Mouse (Mus musculus): Measurements from ENCODE around the gene Ccr7.

The Ccr7 gene

DNA sequence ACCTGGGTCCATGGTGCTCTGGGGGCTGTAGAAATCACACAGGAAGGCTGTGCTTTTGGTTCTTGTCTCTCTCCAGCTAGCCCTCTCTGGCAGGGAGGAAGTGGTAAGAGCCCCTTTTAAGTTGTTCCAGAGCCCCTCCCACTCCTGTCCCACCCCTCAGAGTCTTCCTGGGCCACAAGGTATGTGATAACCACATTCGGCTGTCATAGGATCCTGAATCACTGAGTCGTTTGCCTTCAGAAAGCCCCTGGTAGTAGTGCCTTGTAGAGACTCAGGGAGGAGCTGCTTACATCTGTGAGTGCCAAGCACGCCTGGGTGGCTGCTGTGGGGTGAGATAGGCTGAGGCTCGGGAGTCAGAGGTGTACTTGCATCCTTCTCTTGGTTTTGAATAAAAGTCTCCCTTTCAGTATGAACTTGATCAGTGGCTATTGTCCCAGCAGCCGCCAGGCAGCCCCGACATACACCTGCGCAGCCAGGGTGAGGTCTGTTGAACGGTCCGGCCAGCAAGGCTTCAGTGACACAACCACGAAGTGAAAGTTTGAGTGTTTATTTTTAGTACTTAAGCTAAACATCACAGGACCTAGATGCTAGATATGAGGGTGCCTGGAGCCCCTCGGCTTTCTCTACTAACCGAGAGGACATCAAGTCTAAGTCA lies at the start of gene Ccr7:
TSS of gene Ccr7 (minus strand) at position 91 of the 655 bp plus-strand sequence.
- no peak for DNase-seq (ENCODE audit: low spot score in 2 of 2)

DNA sequence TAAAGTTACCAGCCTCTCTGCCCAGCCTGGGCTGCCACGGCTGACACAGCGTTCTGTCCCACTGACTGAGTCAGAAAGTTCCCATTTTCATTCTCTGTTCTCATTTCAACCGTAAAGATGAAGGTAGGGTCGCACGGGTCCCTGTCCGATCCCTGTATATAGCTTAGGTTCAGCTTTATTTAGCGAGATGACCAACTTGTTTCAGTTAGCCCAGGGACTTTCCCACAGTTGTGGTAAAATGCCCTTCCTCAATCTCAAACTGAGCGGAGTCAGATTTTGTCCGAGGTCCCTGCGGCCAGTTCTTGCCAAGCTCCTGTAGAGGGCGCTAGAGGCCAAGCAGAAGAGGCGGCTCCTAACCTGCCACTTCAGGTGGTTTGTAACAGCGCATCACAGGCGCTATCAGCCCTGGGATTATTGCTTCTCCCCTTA lies 34.3 kb upstream of the Ccr7 start:
- DNase-seq (ENCODE audit: low spot score in 2 of 2) = peak in 1 of 2 experiments; percentile 33

DNA sequence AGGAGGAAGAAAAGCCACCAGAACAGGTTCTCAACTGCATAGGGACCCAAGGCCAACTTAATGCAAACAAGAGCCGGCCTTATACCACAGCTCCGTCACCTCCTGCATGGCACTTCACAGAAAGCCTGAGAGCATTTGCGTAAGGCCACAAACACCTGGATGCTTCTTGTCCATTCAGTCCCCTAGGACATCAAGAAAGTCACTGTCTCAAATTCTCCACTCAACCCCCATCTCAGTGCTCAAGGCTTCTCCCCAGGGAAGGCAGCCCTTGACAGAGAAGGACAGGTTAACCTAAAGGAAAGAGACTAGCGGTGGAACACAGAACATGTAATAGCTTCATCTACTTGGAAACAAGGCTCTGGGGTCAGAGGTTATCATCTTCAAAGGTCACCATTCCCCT lies 32.5 kb upstream of the Ccr7 start:
- no peak for DNase-seq (ENCODE audit: low spot score in 2 of 2)

DNA sequence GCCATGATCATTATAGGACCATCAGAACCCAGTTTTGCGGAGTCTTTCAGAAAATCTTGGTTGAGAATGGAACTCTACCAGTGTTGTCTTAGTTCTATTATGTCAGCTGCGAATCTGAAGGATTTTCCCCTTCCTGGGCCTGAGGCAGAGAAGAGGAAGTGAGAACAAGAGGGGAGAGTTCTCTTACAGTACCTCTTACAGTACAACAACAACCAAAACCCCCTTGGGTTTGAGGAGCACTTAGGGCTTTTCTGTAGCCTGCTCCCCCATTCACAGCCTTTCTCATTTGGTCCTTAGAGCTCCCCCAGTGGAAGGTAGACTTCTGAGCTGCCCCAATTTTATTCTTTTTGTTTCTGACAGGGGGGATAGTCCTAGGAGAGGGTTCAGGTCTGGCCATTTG lies 32.0 kb upstream of the Ccr7 start:
- no peak for DNase-seq (ENCODE audit: low spot score in 2 of 2)

DNA sequence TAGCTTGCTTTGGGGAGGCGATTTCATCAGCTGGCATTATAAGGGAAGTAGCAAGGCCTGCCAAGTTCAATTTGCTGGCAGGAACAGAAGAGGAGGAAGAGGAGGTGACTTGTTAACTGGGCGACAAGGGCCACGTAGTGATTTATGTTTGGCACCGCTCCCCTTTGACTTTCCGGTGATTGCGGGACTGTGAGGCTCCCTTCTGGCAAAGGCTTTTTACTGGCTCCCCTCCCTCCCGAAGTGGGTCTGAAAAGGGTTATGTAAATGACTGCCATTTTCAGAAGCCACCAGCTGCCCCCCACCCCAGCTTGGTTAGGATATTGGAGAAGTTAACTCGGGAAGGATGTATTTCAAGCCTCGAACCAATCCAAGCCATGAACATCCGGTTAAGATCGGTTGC lies 27.7 kb upstream of the Ccr7 start:
- no peak for DNase-seq (ENCODE audit: low spot score in 2 of 2)

DNA sequence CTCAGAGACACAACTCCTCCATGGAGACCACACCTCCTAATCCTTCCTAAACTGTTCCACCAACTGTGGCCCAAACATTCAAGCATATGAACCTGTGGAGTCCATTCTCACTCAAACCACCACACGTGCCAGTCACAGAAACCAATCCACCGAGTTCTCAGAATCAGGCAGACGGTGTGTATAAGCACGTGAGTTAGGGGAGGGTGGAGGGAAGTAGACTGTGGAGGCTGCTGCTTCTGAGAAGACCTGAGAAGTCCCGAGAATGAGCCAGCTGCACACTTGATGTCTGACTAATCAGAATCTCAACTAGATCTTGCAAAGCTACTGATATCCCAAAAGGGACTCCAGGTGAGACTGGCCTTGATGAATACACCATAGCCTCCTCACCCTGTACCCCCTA lies 25.2 kb upstream of the Ccr7 start:
- no peak for DNase-seq (ENCODE audit: low spot score in 2 of 2)

DNA sequence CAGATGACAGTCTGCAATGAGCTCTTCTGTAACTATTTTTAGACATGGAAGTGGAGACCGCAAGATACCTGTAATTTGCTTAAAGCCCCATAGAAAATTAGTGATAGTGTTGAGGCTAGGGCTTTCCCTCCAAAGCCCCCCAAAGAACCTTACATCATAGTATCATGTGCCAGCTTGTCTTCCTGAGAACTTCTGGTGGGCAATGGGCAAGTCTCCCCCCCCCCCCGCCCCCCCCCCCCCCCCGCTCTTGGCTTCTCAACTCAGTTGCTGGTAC lies 23.0 kb upstream of the Ccr7 start:
- no peak for DNase-seq (ENCODE audit: low spot score in 2 of 2)

DNA sequence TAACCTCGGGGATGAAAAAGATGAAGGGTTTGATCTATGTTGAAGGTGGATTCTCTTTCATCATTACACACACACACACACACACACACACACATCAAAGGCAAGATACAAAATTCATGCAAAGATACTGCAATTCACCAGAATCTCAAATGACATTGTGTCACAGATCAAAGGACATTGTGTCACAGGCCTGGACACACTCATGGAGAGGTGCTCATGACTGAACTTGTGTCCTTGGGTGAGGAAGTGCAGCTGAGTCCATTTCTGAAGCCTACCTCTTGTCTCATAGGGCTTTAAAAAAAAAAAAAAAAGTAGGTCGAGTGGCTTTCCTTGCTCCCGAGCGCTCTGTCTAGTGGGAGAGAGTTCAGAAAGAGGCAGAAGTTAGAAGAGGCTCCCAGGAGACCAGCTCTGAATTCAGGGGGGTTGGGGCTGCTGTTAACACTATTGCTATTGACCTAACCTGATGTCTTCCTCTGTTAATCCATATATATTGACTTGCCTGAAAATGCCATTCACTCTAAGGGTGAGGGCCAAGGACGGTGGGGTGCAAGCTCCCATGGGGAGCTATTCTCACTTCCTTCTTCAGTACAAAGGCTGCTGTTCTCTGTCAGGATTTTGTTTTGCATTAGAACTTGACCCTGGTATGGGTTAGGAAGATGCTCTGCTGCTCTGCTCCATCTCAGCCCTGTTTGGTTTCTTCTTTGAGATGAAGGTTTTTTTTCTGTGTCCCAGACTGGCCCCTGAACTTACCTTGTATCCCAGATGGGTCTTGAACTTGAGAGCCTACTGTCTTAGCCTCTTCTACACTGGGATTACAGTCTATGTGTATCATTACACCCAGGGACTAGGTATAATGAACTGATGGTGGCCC lies 22.4 kb upstream of the Ccr7 start:
- DNase-seq (ENCODE audit: low spot score in 2 of 2) = no peak

DNA sequence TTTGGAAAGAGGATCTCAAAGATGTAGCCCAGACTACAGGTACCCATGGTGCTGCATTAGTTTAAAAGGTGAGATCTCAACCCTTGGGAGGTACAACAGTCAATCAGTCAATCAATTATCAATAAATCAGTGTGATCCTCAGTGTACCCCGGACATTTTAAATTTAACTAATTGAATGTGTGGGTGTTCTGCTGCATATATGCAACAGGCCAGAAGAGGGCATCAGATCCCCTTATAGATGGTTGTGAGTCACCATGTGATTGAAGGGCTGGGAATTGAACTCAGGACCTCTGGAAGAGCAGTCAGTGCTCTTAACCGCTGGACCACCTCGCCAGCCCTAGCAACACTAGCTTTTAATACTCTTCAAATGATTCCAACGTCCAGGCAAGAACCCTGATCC lies 17.1 kb upstream of the Ccr7 start:
- DNase-seq (ENCODE audit: low spot score in 2 of 2) = no peak

DNA sequence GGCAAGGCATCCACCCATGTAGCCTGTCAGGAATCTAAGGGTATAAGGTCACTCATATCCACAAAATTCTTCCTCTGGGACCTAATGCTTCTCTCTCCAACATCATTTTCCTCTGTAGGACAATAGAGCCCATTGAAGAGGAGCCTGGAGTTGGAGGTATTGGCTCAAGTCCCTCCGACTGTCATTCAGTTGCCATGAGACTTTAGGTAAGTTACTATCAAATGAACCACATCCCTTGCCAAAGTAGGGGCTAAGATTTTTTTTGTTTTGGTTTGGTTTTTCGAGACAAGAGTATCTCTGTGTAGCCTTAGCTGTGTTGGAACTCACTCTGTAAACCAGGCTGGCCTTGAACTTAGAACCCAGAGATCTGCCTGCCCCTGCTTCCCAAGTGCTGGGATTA lies 16.6 kb upstream of the Ccr7 start:
- DNase-seq (ENCODE audit: low spot score in 2 of 2) = no peak

DNA sequence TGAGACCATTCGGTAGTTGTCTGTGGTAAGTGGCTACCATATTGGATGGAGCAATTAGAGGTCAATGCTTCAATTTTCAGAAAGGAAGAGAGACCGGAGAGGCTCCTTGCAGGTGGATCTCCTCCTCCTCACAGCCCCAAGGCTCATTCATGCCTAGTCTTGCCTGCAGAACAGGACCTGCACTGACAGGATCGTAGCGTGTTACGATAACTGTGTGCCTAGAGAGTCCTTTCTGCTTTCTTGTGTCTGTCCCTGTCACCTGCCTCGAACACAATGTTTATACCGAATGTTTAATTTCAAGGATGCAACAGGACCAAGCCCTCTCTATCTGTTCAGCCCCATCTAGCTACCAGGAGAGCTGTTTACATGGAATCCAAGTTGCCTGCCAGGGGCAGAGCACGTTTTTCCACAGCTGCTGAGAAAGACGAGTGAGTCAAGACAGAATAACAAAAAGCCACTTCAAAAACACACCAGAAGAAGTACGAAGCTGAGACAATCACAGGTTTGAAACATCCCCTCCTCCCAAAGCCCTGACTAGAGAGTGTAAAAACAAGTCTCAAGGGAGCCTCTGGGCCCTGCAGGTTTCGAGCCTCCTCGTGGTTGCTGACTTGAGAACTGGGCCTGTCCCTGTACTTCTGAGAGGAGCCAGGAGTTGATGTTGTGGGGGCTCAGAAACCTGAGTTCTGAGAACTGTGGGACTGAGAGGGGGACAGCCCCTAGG lies 15.8 kb upstream of the Ccr7 start:
- DNase-seq (ENCODE audit: low spot score in 2 of 2) = no peak

DNA sequence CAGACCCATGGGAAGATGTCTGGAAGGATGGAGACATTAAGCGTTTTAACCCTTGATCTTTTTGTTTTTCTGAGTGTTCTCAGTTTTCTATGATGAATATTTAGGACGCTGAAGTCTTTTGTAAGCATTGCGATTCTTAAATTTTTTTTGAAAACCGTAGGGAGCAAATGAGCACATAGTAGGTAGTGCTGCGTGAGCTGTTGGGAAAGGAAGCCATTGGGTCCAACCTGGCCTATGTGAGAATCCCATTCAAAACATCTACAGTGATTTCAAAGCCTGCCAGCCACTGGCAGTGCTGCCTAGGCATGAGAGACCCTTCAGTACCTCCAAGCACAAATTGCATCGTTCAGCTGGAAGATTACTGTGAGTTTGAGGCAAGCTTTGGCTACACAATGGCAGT lies 15.1 kb upstream of the Ccr7 start:
- DNase-seq (ENCODE audit: low spot score in 2 of 2) = no peak

DNA sequence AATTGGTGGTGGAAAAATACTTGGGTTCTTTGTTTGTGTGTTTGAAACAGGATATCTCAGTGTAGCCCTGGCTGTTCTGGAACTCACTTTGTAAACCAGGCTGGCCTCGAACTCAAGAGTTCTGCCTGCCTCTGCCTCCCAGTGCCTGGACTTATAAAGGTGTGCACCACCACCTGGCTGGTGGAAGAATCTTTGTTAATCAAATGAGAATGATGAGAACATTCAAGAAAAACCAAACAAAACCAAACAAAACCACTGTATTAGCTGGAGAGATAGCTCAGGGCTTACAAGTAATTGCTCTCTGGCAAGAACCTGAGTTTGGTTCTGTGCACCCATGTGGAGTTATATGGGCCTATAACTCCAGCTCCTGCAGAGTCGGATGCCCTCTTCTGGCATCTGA lies 14.6 kb upstream of the Ccr7 start:
- no peak for DNase-seq (ENCODE audit: low spot score in 2 of 2)

DNA sequence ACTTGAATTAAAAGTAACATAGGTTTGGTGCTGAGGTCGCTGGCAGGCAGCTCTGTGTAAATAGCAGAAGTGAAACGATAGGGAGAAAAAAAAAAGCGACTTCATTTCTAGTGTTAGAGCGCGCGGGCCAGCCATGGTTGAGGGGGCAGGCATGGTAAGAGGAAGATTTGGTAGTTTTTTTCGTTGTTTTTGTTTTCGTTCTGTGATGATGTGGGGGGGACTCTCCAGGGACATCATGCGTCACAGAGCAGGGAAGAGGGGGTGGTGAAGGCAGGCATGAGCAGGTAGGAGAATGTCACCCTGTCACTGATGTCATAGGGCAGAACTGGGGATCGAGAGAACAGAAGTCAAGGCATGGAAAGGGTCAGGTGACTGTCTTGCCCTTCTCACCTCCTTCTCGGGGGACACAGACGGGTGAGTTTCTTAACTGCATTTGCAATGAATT lies 13.2 kb upstream of the Ccr7 start:
- no peak for DNase-seq (ENCODE audit: low spot score in 2 of 2)

DNA sequence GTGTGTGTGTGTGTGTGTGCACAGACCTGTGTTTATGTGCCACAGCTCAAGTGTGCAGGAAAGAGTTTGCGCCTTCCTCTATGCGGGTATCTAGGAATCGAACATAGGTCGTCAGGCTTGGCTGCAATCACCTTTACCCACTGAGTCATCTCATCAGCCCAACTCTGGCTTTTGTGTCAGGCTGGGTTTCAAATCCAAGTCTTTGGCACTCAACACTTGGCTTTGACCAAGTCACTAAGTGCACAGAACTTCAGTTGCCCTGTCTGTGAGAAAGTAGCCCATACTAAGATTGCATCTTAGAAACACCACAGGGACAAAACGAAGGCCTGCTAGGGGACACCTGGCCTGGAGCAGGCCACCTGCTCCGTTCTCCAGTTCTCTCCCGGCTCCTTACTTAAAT lies 12.7 kb upstream of the Ccr7 start:
- DNase-seq (ENCODE audit: low spot score in 2 of 2) = no peak

DNA sequence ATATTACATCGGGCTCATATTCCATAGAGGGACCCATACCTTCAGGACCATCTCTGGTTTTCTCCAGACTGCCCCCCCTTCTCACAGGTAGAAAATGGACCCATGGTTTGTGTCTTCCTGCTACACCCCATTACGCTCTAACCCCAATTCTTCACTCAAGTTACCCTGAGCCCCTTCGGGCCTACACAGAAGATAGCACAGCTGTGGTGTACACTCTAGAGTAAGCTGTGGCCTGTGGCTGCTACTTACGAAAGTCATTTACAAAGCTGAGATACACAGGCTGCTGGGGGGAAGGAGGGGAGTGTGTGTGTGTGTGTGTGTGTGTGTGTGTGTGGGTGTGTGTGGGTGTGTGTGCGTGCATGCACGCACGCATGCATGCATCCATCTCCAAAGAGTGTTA lies 11.4 kb upstream of the Ccr7 start:
- no peak for DNase-seq (ENCODE audit: low spot score in 2 of 2)

DNA sequence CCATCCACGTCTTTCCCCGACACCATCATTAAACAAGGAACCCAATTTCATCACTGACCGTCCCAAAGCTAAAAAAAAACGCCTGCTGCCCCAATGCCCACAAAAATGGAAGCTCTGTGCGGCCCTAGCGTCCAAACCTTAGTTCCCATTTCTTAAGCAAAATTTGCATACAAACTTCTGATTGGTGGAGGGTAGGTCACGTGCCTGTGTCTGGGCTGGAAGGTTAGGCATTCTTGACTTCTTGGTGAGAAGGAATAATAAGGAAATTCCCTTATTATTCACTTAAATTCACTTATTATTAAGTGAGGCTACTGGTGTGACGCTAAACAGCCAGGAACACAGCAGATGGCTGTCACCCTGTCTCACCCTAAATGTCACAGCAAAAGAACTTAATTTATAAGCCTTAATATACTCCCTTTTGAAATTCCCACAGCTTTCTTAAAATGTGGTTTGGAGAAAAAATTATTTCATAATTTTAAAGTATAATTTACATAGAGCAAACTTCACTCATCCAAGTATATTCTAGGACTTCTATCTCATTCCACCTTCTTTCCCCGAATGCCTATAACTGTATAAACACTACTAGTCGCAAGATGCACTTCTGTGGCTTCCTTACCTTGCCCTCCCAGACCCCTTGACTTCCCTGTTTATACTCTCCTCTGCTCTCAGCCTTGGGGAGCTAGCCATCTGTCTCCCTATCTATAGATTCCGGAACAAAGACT lies 10.3 kb upstream of the Ccr7 start:
- no peak for DNase-seq (ENCODE audit: low spot score in 2 of 2)

DNA sequence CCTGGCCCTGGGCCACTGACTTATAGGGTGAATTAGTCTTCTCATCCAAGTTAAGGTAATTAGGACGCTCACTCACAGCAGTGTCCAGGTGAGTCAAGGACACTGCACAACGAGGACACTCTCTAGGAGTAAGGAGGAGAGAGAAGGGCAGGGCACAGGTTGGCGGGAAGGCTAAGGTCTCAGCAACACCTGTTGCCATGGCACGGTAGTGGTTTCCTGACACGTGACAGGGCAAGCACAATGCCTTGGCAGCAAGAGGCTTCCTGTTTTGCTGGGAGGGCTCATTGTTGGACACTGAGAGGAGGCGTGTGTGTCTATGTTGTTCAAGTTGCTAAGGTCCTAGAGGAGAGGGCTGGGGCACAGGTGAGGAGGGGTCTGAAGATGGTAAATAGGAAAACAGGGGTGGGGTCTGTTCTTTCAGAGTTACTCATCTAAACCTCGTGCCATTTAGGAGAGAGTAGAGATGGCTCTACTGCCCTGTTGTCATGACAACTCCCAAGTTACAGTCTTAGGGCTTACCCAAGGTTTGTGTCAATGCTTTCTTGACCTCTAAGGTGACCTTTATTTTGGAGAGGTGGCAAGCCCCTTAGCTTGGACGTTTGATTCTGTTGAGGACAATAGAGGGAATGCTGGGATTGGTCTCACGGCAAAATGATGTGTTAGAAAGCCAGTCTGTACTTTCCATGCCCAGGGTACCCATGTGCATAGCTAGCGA lies 8.3 kb upstream of the Ccr7 start:
- no peak for DNase-seq (ENCODE audit: low spot score in 2 of 2)

DNA sequence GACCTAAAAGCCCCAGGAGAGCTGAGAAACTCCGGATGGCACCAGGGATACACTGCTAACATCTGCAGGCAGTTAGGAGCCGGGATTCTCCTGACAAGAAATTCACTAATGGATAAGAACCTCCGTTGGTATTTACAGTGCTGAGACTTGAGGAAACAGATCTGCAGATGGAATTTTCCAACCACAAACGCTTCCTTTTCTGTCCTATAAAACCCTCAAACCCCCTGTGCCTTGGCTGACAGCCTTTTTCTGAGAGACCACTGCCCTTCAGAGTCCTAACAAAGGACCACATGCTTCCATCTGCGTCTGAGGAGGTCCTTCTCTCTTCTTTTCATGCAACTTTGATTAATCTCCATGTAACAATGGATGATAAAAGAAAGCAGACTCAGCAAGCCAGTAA lies 6.8 kb upstream of the Ccr7 start:
- DNase-seq (ENCODE audit: low spot score in 2 of 2) = no peak

DNA sequence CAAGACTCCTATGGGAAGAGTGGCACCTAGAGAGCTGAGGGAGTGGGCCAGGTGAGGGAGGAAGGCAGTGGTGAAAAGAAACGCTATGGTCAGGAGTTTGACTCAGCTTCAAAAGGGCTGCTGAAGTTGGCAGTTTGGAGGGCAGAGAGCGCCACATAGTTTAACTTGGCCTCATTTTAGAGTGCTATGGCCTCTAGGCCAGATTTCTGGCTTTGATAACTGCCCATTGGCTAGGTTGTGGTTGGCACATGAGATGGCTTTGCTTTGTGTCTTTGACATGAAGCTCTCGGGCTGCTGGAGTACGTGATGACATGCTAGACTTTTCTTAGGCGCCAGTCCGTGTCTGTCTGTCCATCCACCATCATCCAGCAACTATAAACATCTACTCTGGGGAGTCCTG lies 5.4 kb upstream of the Ccr7 start:
- DNase-seq (ENCODE audit: low spot score in 2 of 2) = no peak

DNA sequence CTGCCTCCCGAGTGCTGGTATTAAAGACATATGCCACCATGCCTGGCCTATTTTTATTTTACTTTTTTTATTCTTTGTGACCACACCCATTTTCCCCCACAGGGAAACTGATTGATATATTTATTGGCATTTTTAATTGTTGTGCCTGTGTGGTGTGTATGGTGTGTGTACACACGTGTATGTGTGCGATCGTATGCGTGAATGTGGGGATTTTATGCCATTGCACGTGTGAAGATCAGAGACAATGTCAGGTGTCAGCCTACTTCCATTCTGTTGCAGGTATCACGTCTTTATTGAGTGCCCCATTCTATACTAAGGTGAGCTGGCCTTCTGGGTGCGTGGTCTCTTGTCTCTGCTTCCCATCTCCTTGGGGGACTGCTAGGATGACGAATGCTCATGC lies 940 bp upstream of the Ccr7 start:
- DNase-seq (ENCODE audit: low spot score in 2 of 2) = no peak
